Mouse (Mus musculus): ENCODE results near the gene Il17rd. TPM values are rescaled to one million over a fixed set of nuclear protein-coding genes. Genes with fewer than 3 reads are reported as not detected.
A peak's percentile ranks its signal among the peaks of the same experiment; 100 is the strongest.

Il17rd gene
- total RNA-seq, 1 experiment: 28.2 TPM

DNA sequence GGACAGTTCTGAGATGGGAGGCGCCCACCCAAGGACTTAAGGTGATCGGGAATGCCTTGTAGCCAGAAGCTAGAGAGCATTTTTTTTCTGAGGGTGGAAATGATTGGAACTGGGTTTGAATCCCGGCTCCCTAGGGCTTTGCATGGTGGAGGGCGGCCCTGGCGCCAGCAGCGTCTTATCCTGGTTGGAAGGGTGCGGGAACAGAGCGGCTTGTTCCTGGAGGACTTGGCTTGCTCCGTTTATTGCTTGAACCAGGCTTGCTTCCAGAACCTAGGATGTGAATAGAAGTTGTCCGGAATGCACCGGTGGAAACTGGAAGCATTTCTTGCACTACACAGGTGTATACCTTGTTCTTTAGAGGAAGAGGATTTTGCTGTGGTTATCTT is 76.5 kb downstream of the Il17rd start:
- no peak for DNase-seq (ENCODE audit: low read depth, low spot score)
- H3K9ac ChIP-seq (ENCODE audit: insufficient read depth, low read depth, low read length, poor library complexity, severe bottlenecking): peak overlapping the region; percentile 29; the same call in 1 of the 2 replicates
- no peaks in the 10 kb centered on the region for H3K9me3 ChIP-seq (ENCODE audit: control insufficient read depth, insufficient read depth, low read depth, low read length)
- H3K36me3 ChIP-seq (ENCODE audit: control insufficient read depth, insufficient read depth, low read length, poor library complexity, severe bottlenecking): no peaks in the 10 kb centered on the region
- in situ Hi-C loops (cut with MboI; ENCODE audit: low sequenced_read_pairs in 2 of 2, unreplicated experiment in 2 of 2): no loop called here
- peak overlapping the region; percentile 71 for H3K4me3 ChIP-seq (ENCODE audit: insufficient read depth in 1 of 2, low read depth in 1 of 2, low read length in 2 of 2, poor library complexity in 1 of 2, severe bottlenecking in 1 of 2)
- no peak overlapping the region for H3K27ac ChIP-seq (ENCODE audit: insufficient read depth, low read depth, low read length, poor library complexity, severe bottlenecking)
- H3K4me1 ChIP-seq (ENCODE audit: control insufficient read depth in 2 of 2, insufficient read depth in 2 of 2, low read length in 2 of 2, poor library complexity in 1 of 2): no peaks in the 10 kb centered on the region
- TF ChIP-seq HCFC1 (IDR thresholded peaks at IDR 0.05; ENCODE audit: borderline replicate concordance, insufficient read depth, low read length) (no peak), MAFK (IDR thresholded peaks at IDR 0.05; ENCODE audit: insufficient read depth, low read depth, low read length) (no peak), ZC3H11A (IDR thresholded peaks at IDR 0.05; ENCODE audit: borderline replicate concordance, low read depth, low read length) (no peak), ZNF384 (IDR thresholded peaks at IDR 0.05; ENCODE audit: low read depth, low read length) (no peak), CHD2 (IDR thresholded peaks at IDR 0.05; ENCODE audit: low read depth, low read length) (no peak)

DNA sequence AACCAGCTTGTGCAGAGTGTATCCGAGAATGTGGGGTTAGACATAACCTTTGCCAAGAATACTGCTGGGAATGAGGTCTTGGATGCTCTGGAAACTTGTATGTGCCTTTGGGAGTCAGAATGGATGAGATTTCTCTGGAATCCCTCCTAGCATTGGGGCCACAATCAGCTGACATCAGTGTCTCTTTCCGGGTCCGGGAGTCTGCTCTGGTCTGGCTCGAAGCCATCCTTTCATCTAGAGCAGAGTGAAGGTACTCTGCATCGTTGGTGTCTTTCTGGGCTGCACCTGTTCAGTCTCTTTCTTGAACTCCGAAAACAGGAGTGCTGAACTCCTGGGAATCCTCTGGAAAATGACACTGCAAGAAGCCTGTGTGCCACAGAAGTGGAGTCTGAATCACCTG is 77.2 kb downstream of the Il17rd start:
- no peak overlapping the region for H3K9ac ChIP-seq (ENCODE audit: insufficient read depth, low read depth, low read length, poor library complexity, severe bottlenecking)
- H3K27ac ChIP-seq (ENCODE audit: insufficient read depth, low read depth, low read length, poor library complexity, severe bottlenecking): no peak overlapping the region
- H3K4me1 ChIP-seq (ENCODE audit: control insufficient read depth in 2 of 2, insufficient read depth in 2 of 2, low read length in 2 of 2, poor library complexity in 1 of 2): no peaks in the 10 kb centered on the region
- no peak for TF ChIP-seq HCFC1 (IDR thresholded peaks at IDR 0.05; ENCODE audit: borderline replicate concordance, insufficient read depth, low read length)
- no peak for TF ChIP-seq ZNF384 (IDR thresholded peaks at IDR 0.05; ENCODE audit: low read depth, low read length)
- TF ChIP-seq ZC3H11A (IDR thresholded peaks at IDR 0.05; ENCODE audit: borderline replicate concordance, low read depth, low read length): no peak
- no peak for TF ChIP-seq CHD2 (IDR thresholded peaks at IDR 0.05; ENCODE audit: low read depth, low read length)
- no peak for TF ChIP-seq MAFK (IDR thresholded peaks at IDR 0.05; ENCODE audit: insufficient read depth, low read depth, low read length)
- no peaks in the 10 kb centered on the region for H3K9me3 ChIP-seq (ENCODE audit: control insufficient read depth, insufficient read depth, low read depth, low read length)
- H3K4me3 ChIP-seq (ENCODE audit: insufficient read depth in 1 of 2, low read depth in 1 of 2, low read length in 2 of 2, poor library complexity in 1 of 2, severe bottlenecking in 1 of 2): no peak overlapping the region
- DNase-seq (ENCODE audit: low read depth, low spot score): no peak
- no peaks in the 10 kb centered on the region for H3K36me3 ChIP-seq (ENCODE audit: control insufficient read depth, insufficient read depth, low read length, poor library complexity, severe bottlenecking)
- in situ Hi-C loops (cut with MboI; ENCODE audit: low sequenced_read_pairs in 2 of 2, unreplicated experiment in 2 of 2): no loop called here

- Histone ChIP-seq H3K36me3 (ENCODE audit: control insufficient read depth, insufficient read depth, low read length, poor library complexity, severe bottlenecking) (no peaks in the 10 kb centered on the region), H3K9ac (ENCODE audit: insufficient read depth, low read depth, low read length, poor library complexity, severe bottlenecking) (no peak overlapping the region), H3K27ac (ENCODE audit: insufficient read depth, low read depth, low read length, poor library complexity, severe bottlenecking) (no peak overlapping the region), H3K4me1 (ENCODE audit: control insufficient read depth in 2 of 2, insufficient read depth in 2 of 2, low read length in 2 of 2, poor library complexity in 1 of 2) (no peaks in the 10 kb centered on the region), H3K9me3 (ENCODE audit: control insufficient read depth, insufficient read depth, low read depth, low read length) (no peaks in the 10 kb centered on the region), H3K4me3 (ENCODE audit: insufficient read depth in 1 of 2, low read depth in 1 of 2, low read length in 2 of 2, poor library complexity in 1 of 2, severe bottlenecking in 1 of 2) (no peak overlapping the region)
- in situ Hi-C loops (cut with MboI; ENCODE audit: low sequenced_read_pairs in 2 of 2, unreplicated experiment in 2 of 2): no loop called here
- no peak for TF ChIP-seq HCFC1 (IDR thresholded peaks at IDR 0.05; ENCODE audit: borderline replicate concordance, insufficient read depth, low read length)
- no peak for TF ChIP-seq ZNF384 (IDR thresholded peaks at IDR 0.05; ENCODE audit: low read depth, low read length)
- TF ChIP-seq MAFK (IDR thresholded peaks at IDR 0.05; ENCODE audit: insufficient read depth, low read depth, low read length): no peak
- no peak for TF ChIP-seq CHD2 (IDR thresholded peaks at IDR 0.05; ENCODE audit: low read depth, low read length)
- TF ChIP-seq ZC3H11A (IDR thresholded peaks at IDR 0.05; ENCODE audit: borderline replicate concordance, low read depth, low read length): no peak
- no peak for DNase-seq (ENCODE audit: low read depth, low spot score)
These were observed 77.9 kb downstream of the Il17rd start for GRCm38 (mm10) chr14:27116577-27117165.

DNA sequence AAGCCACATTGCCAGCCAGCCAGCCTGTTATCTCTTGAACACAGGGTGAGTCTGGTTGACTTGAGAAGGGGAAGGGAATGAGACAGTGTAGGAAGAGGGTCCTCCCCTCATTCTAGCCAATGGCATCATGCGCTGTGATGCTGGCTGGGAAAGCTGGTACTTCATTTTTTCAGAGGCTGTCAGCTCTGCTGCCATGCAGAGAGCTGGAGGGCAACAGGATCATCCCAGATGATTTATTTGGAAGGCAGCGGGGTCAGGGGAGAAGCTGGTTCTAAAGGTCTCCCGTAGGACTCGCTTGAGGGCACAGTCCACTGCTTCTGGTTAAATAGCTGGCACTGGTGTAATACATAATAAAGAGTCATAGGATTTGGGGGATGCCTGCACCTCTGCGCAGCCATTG is 79.8 kb downstream of the Il17rd start:
- Histone ChIP-seq H3K9me3 (ENCODE audit: control insufficient read depth, insufficient read depth, low read depth, low read length) (no peaks in the 10 kb centered on the region), H3K4me1 (ENCODE audit: control insufficient read depth in 2 of 2, insufficient read depth in 2 of 2, low read length in 2 of 2, poor library complexity in 1 of 2) (peaks cover 0 to 5% of the 10 kb centered on the region in 2 experiments; a peak in 1 of 4 replicates), H3K4me3 (ENCODE audit: insufficient read depth in 1 of 2, low read depth in 1 of 2, low read length in 2 of 2, poor library complexity in 1 of 2, severe bottlenecking in 1 of 2) (no peak overlapping the region), H3K9ac (ENCODE audit: insufficient read depth, low read depth, low read length, poor library complexity, severe bottlenecking) (no peak overlapping the region), H3K27ac (ENCODE audit: insufficient read depth, low read depth, low read length, poor library complexity, severe bottlenecking) (no peak overlapping the region), H3K36me3 (ENCODE audit: control insufficient read depth, insufficient read depth, low read length, poor library complexity, severe bottlenecking) (no peaks in the 10 kb centered on the region)
- DNase-seq (ENCODE audit: low read depth, low spot score): no peak
- TF ChIP-seq ZNF384 (IDR thresholded peaks at IDR 0.05; ENCODE audit: low read depth, low read length): no peak
- TF ChIP-seq ZC3H11A (IDR thresholded peaks at IDR 0.05; ENCODE audit: borderline replicate concordance, low read depth, low read length): no peak
- no peak for TF ChIP-seq MAFK (IDR thresholded peaks at IDR 0.05; ENCODE audit: insufficient read depth, low read depth, low read length)
- TF ChIP-seq CHD2 (IDR thresholded peaks at IDR 0.05; ENCODE audit: low read depth, low read length): no peak
- TF ChIP-seq HCFC1 (IDR thresholded peaks at IDR 0.05; ENCODE audit: borderline replicate concordance, insufficient read depth, low read length): no peak
- in situ Hi-C loops (cut with MboI; ENCODE audit: low sequenced_read_pairs in 2 of 2, unreplicated experiment in 2 of 2): no loop called here
